Mouse (Mus musculus) CH12.LX (cell line): Measurements from ENCODE around the gene Acadvl. TPM values are rescaled to one million over a fixed set of nuclear protein-coding genes. Genes with fewer than 3 reads are reported as not detected.

Source experiments
- DNase-seq: peaks from one replicate; pipeline ENCODE4 v3.0.0-alpha.2; 2013; ENCODE audit errors: extremely low read depth
- H3K27ac ChIP-seq: 2 replicates; pipeline ENCODE4 v1.5.1; 2012; ENCODE audit warnings: low read depth, mild to moderate bottlenecking, control low read depth, moderate library complexity; ENCODE audit not compliant: insufficient read depth
- H3K27me3 ChIP-seq: replicated peaks from 2 replicates; pipeline ENCODE3; 2012; ENCODE audit warnings: inconsistent platforms
- H3K36me3 ChIP-seq, 2 experiments: replicated peaks in 1 of 2; 2 replicates each; pipeline versions ENCODE3 to v1.6.1; 2012; ENCODE audit warnings: inconsistent platforms in 1 of 2, low read length in 1 of 2, mild to moderate bottlenecking in 1 of 2, mixed read lengths in 1 of 2, moderate library complexity in 1 of 2; ENCODE audit not compliant: control insufficient read depth in 1 of 2, insufficient read depth in 1 of 2
- H3K4me1 ChIP-seq, 2 experiments: 2 replicates each; pipeline ENCODE4 v1.6.1; 2012; ENCODE audit warnings: inconsistent platforms in 1 of 2, moderate library complexity in 1 of 2; ENCODE audit not compliant: insufficient read depth in 2 of 2, control insufficient read depth in 1 of 2
- H3K4me2 ChIP-seq: 2 replicates; pipeline ENCODE4 v1.6.1; 2012; ENCODE audit warnings: low read depth, mild to moderate bottlenecking, control low read depth; ENCODE audit not compliant: poor library complexity, insufficient read depth, severe bottlenecking
- H3K4me3 ChIP-seq, 3 experiments: fragments of 150-350 bp in 1 of 3; sonication (generic) in 1 of 3; replicated peaks in 1 of 3; 2 replicates each; pipeline versions ENCODE3 to v1.5.1; 2011 to 2012; ENCODE audit warnings: low read depth in 2 of 3, low read length in 2 of 3, mild to moderate bottlenecking in 2 of 3, moderate library complexity in 2 of 3, control low read depth in 1 of 3, improper control_type of control experiment in 1 of 3, inconsistent platforms in 1 of 3, mixed read lengths in 1 of 3; ENCODE audit not compliant: poor library complexity in 1 of 3
- H3K79me2 ChIP-seq: replicated peaks from 2 replicates; pipeline ENCODE4 v1.6.1; 2012; ENCODE audit warnings: mild to moderate bottlenecking, moderate library complexity; ENCODE audit not compliant: control insufficient read depth, poor library complexity, insufficient read depth, severe bottlenecking; ENCODE audit errors: extremely low read depth
- H3K9ac ChIP-seq: 2 replicates; pipeline ENCODE4 v1.6.1; 2012; ENCODE audit warnings: low read depth, mild to moderate bottlenecking, control low read depth, moderate library complexity; ENCODE audit not compliant: insufficient read depth
- H3K9me3 ChIP-seq: replicated peaks from 2 replicates; pipeline ENCODE3; 2012; ENCODE audit warnings: low read length, inconsistent platforms, mixed read lengths
- BHLHE40 ChIP-seq: IDR thresholded peaks from 2 replicates; pipeline ENCODE4 v1.6.1; 2011; ENCODE audit warnings: mild to moderate bottlenecking, low read depth, low read length, improper control_type of control experiment
- CHD1 ChIP-seq: IDR thresholded peaks from 2 replicates; pipeline ENCODE4 v1.6.1; 2012; ENCODE audit warnings: low read depth, low read length, improper control_type of control experiment, inconsistent platforms
- CHD2 ChIP-seq: IDR thresholded peaks from 2 replicates; pipeline ENCODE4 v1.6.1; 2011; ENCODE audit warnings: low read length, improper control_type of control experiment
- CTCF ChIP-seq, 2 experiments: IDR thresholded peaks in 1 of 2; conservative IDR thresholded peaks in 1 of 2; 2 replicates each; pipeline ENCODE4 v1.5.1; 2011 to 2012; ENCODE audit warnings: low read depth in 2 of 2, low read length in 2 of 2, improper control_type of control experiment in 1 of 2, inconsistent platforms in 1 of 2, mild to moderate bottlenecking in 1 of 2, moderate library complexity in 1 of 2
- E2F4 ChIP-seq: IDR thresholded peaks from 2 replicates; pipeline ENCODE4 v1.6.1; 2011; ENCODE audit warnings: low read depth, low read length, improper control_type of control experiment; ENCODE audit not compliant: insufficient replicate concordance
- ELF1 ChIP-seq: IDR thresholded peaks from 2 replicates; pipeline ENCODE4 v1.6.1; 2014; ENCODE audit warnings: low read depth, mild to moderate bottlenecking, inconsistent platforms, low read length, improper control_type of control experiment
- EP300 ChIP-seq: IDR thresholded peaks from 2 replicates; pipeline ENCODE4 v1.6.1; 2011; ENCODE audit warnings: low read length, improper control_type of control experiment
- ETS1 ChIP-seq: conservative IDR thresholded peaks from 2 replicates; pipeline ENCODE4 v1.6.1; 2012; ENCODE audit warnings: low read depth, mild to moderate bottlenecking, inconsistent platforms, low read length, improper control_type of control experiment, moderate library complexity
- GABPA ChIP-seq: IDR thresholded peaks from 2 replicates; pipeline ENCODE4 v1.6.1; 2012; ENCODE audit warnings: low read depth, low read length, improper control_type of control experiment, inconsistent platforms; ENCODE audit not compliant: insufficient replicate concordance
- HCFC1 ChIP-seq: IDR thresholded peaks from 2 replicates; pipeline ENCODE4 v1.6.1; 2012; ENCODE audit warnings: low read depth, mild to moderate bottlenecking, inconsistent platforms, low read length, improper control_type of control experiment
- IRF4 ChIP-seq: IDR thresholded peaks from 2 replicates; pipeline ENCODE4 v1.6.1; 2014; ENCODE audit warnings: low read depth, mild to moderate bottlenecking, inconsistent platforms, low read length, improper control_type of control experiment
- JUN ChIP-seq: IDR thresholded peaks from 2 replicates; pipeline ENCODE4 v1.6.1; 2011; ENCODE audit warnings: low read depth, mild to moderate bottlenecking, low read length, improper control_type of control experiment, moderate library complexity; ENCODE audit not compliant: insufficient read depth
- JUND ChIP-seq: conservative IDR thresholded peaks from 2 replicates; pipeline ENCODE4 v1.6.1; 2011; ENCODE audit warnings: low read depth, low read length, improper control_type of control experiment
- KAT2A ChIP-seq: IDR thresholded peaks from 2 replicates; pipeline ENCODE4 v1.6.1; 2012; ENCODE audit warnings: low read length, improper control_type of control experiment, inconsistent platforms; ENCODE audit not compliant: insufficient replicate concordance
- MAFK ChIP-seq: IDR thresholded peaks from 2 replicates; pipeline ENCODE4 v1.6.1; 2011; ENCODE audit warnings: low read length, improper control_type of control experiment; ENCODE audit not compliant: insufficient replicate concordance
- MAX ChIP-seq: IDR thresholded peaks from 2 replicates; pipeline ENCODE4 v1.6.1; 2011; ENCODE audit warnings: low read length, improper control_type of control experiment
- MAZ ChIP-seq: IDR thresholded peaks from 2 replicates; pipeline ENCODE4 v1.6.1; 2012; ENCODE audit warnings: low read depth, mild to moderate bottlenecking, inconsistent platforms, low read length, improper control_type of control experiment, moderate library complexity
- MEF2A ChIP-seq: IDR thresholded peaks from 2 replicates; pipeline ENCODE4 v1.6.1; 2014; ENCODE audit warnings: low read depth, mild to moderate bottlenecking, inconsistent platforms, low read length, improper control_type of control experiment, borderline replicate concordance
- MXI1 ChIP-seq: IDR thresholded peaks from 2 replicates; pipeline ENCODE4 v1.6.1; 2011; ENCODE audit warnings: mild to moderate bottlenecking, low read depth, low read length, improper control_type of control experiment
- MYC ChIP-seq: IDR thresholded peaks from 2 replicates; pipeline ENCODE4 v1.6.1; 2011; ENCODE audit warnings: low read depth, mild to moderate bottlenecking, improper control_type of control experiment, low read length
- NELFE ChIP-seq: IDR thresholded peaks from 2 replicates; pipeline ENCODE4 v1.6.1; 2011; ENCODE audit warnings: low read depth, low read length, improper control_type of control experiment
- NRF1 ChIP-seq: IDR thresholded peaks from 2 replicates; pipeline ENCODE4 v1.6.1; 2014; ENCODE audit warnings: low read depth, mild to moderate bottlenecking, inconsistent platforms, low read length, improper control_type of control experiment, moderate library complexity
- PAX5 ChIP-seq: IDR thresholded peaks from 2 replicates; pipeline ENCODE4 v1.6.1; 2012; ENCODE audit warnings: low read length, inconsistent platforms, mixed read lengths
- POLR2A ChIP-seq: IDR thresholded peaks from 2 replicates; pipeline ENCODE4 v1.6.1; 2011; ENCODE audit warnings: low read depth, mild to moderate bottlenecking, improper control_type of control experiment, low read length
- POLR2AphosphoS2 ChIP-seq: IDR thresholded peaks from 2 replicates; pipeline ENCODE4 v1.6.1; 2011; ENCODE audit warnings: low read depth, low read length, improper control_type of control experiment
- RAD21 ChIP-seq: IDR thresholded peaks from 2 replicates; pipeline ENCODE4 v1.6.1; 2011; ENCODE audit warnings: low read depth, mild to moderate bottlenecking, low read length, improper control_type of control experiment, moderate library complexity
- RCOR1 ChIP-seq: conservative IDR thresholded peaks from 2 replicates; pipeline ENCODE4 v1.6.1; 2012; ENCODE audit warnings: low read depth, mild to moderate bottlenecking, inconsistent platforms, low read length, improper control_type of control experiment
- SIN3A ChIP-seq: IDR thresholded peaks from 2 replicates; pipeline ENCODE4 v1.6.1; 2012; ENCODE audit warnings: low read length, improper control_type of control experiment, inconsistent platforms
- SMC3 ChIP-seq: IDR thresholded peaks from 2 replicates; pipeline ENCODE4 v1.6.1; 2011; ENCODE audit warnings: low read depth, low read length, improper control_type of control experiment
- TBP ChIP-seq: conservative IDR thresholded peaks from 2 replicates; pipeline ENCODE4 v1.6.1; 2011; ENCODE audit warnings: low read depth, low read length, improper control_type of control experiment
- TCF12 ChIP-seq: IDR thresholded peaks from 2 replicates; pipeline ENCODE4 v1.6.1; 2014; ENCODE audit warnings: low read depth, mild to moderate bottlenecking, inconsistent platforms, low read length, improper control_type of control experiment
- USF1 ChIP-seq: IDR thresholded peaks from 2 replicates; pipeline ENCODE4 v1.6.1; 2014; ENCODE audit warnings: low read depth, mild to moderate bottlenecking, inconsistent platforms, low read length, improper control_type of control experiment
- USF2 ChIP-seq: conservative IDR thresholded peaks from 2 replicates; pipeline ENCODE4 v1.6.1; 2011; ENCODE audit warnings: low read depth, low read length, improper control_type of control experiment
- ZKSCAN1 ChIP-seq: IDR thresholded peaks from 2 replicates; pipeline ENCODE4 v1.6.1; 2012; ENCODE audit warnings: low read depth, inconsistent platforms, low read length, improper control_type of control experiment, borderline replicate concordance
- ZMIZ1 ChIP-seq: IDR thresholded peaks from 2 replicates; pipeline ENCODE4 v1.6.1; 2012; ENCODE audit warnings: low read depth, mild to moderate bottlenecking, inconsistent platforms, low read length, improper control_type of control experiment
- ZNF384 ChIP-seq: IDR thresholded peaks from 2 replicates; pipeline ENCODE4 v1.6.1; 2012; ENCODE audit warnings: low read depth, low read length, improper control_type of control experiment, inconsistent platforms
- dilution Hi-C: fragments of 300-500 bp; cut with MboI; formaldehyde crosslinking; loops from 2 replicates; pipeline ENCODE4 v1.14.3; 2020; ENCODE audit warnings: low sequenced_read_pairs; ENCODE audit not compliant: extremely low pct_unique_long_range_greater_than_20kb, extremely low pct_ligation_motif_present
- in situ Hi-C: fragments of 300-500 bp; cut with MboI; formaldehyde crosslinking; loops from 3 replicates; pipeline ENCODE4 v1.14.3; 2019; ENCODE audit warnings: low sequenced_read_pairs, low pct_ligation_motif_present, low pct_unique_long_range_greater_than_20kb, mixed read lengths
- polyA plus RNA-seq: library from polyadenylated mRNA; unstranded; fragments of >175 nt; gene quantifications from 2 replicates; pipeline ENCODE4 v1.2.1, GENCODE M21; 2012; ENCODE audit warnings: low read depth; ENCODE audit not compliant: insufficient read length
- total RNA-seq, 2 experiments: library from RNA; depleted of rRNA; stranded (reverse); fragments of 300-350 nt in 1 of 2; fragments of >200 nt in 1 of 2; gene quantifications; 2 replicates each; pipeline ENCODE4 v1.2.3; 2012 to 2014

The Acadvl gene
- total and polyA plus RNA-seq, 3 experiments, result 76.9 to 148 (median 81.8) TPM

GRCm38 (mm10) chr11:69991711-69992110 lies 23.5 kb downstream of the Acadvl start:
- peak overlapping the region; percentile 76 to 93 (median 77) for H3K4me3 ChIP-seq
- peak overlapping the region; percentile 80; the same call in 1 of the 2 replicates for H3K27ac ChIP-seq
- peak overlapping the region; percentile 37; the same call in 1 of the 2 replicates for H3K4me2 ChIP-seq
- H3K79me2 ChIP-seq, result peaks cover 35% of the 10 kb centered on the region
- in situ Hi-C loops (no loop called here), dilution Hi-C loops (no loop called here)
- no peaks in the 10 kb centered on the region for H3K27me3 ChIP-seq
- peak overlapping the region; percentile 83 for H3K9ac ChIP-seq
- H3K9me3 ChIP-seq, result no peaks in the 10 kb centered on the region
- peaks cover 8 to 28% of the 10 kb centered on the region in 2 experiments; a peak in 3 of 4 replicates for H3K4me1 ChIP-seq
- no peak for DNase-seq
- TF ChIP-seq CTCF (conservative IDR thresholded peaks at IDR 0.05 in 1 of 2, IDR thresholded peaks at IDR 0.05 in 1 of 2; ENCODE audit: low read depth in 2 of 2, low read length in 2 of 2), result no peak
- 0 out of 2 replicates have a peak, but pooled peaks have one; percentile 52 for TF ChIP-seq MAZ
- TF ChIP-seq ETS1, result no peak
- TF ChIP-seq MAFK, result no peak
- no peak; the same call in 1 of the 2 replicates for TF ChIP-seq POLR2A
- no peak; the same call in 1 of the 2 replicates for TF ChIP-seq MXI1
- no peak for TF ChIP-seq BHLHE40
- TF ChIP-seq SMC3, result no peak
- TF ChIP-seq MYC, result no peak
- no peak for TF ChIP-seq NELFE
- TF ChIP-seq ZKSCAN1, result no peak; the same call in 1 of the 2 replicates
- no peak for TF ChIP-seq RCOR1
- no peak for TF ChIP-seq USF2
- TF ChIP-seq ZMIZ1, result no peak
- no peak for TF ChIP-seq CHD2
- no peak for TF ChIP-seq JUND
- no peak for TF ChIP-seq EP300
- no peak for TF ChIP-seq PAX5
- no peak for TF ChIP-seq CHD1
- TF ChIP-seq JUN, result no peak
- TF ChIP-seq MEF2A, result no peak
- no peak for TF ChIP-seq RAD21
- TF ChIP-seq POLR2AphosphoS2, result no peak
- no peak for TF ChIP-seq MAX
- TF ChIP-seq NRF1, result no peak
- TF ChIP-seq GABPA, result no peak
- TF ChIP-seq ELF1, result no peak
- TF ChIP-seq E2F4, result no peak
- no peak for TF ChIP-seq TBP
- TF ChIP-seq ZNF384, result no peak
- no peak for TF ChIP-seq SIN3A
- TF ChIP-seq TCF12, result no peak
- TF ChIP-seq HCFC1, result peak; percentile 51
- TF ChIP-seq IRF4, result peak; percentile 34; the same call in 1 of the 2 replicates
- 0 out of 2 replicates have a peak, but pooled peaks have one; percentile 56 for TF ChIP-seq KAT2A
- TF ChIP-seq USF1, result no peak
- peaks cover 45 to 56% of the 10 kb centered on the region in 2 experiments for H3K36me3 ChIP-seq
